Mouse (Mus musculus) lung, adult 2 months (tissue): ENCODE measurements around the gene Gm4881.
"Not testable (repeated sequence)": the region's sequence is repeated elsewhere in the genome, so short reads cannot be mapped to it uniquely, and the experiment has no call there.

ENCODE experiments used
- CTCF ChIP-seq: fragments of 200-500 bp; IDR thresholded peaks from 2 replicates; pipeline ENCODE4 v1.5.1; 2011; ENCODE audit warnings: mild to moderate bottlenecking, low read length, control low read depth; ENCODE audit not compliant: insufficient read depth
- POLR2A ChIP-seq: fragments of 200-500 bp; IDR thresholded peaks from 2 replicates; pipeline ENCODE4 v1.6.1; 2011; ENCODE audit warnings: low read depth, mild to moderate bottlenecking, control low read depth, low read length, borderline replicate concordance; ENCODE audit errors: extremely low read depth

- not testable (repeated sequence) for TF ChIP-seq POLR2A, CTCF
Measured at GRCm38 (mm10) chr7:24895749-24896148, 48.5 kb downstream of the Gm4881 start.
